Mouse (Mus musculus) kidney, adult 2 months (tissue): ENCODE measurements around the gene Tcn2.

Experiments used
- CTCF ChIP-seq: fragments of 200-500 bp; conservative IDR thresholded peaks from 2 replicates; pipeline ENCODE4 v1.5.1; 2011; ENCODE audit warnings: low read depth, mild to moderate bottlenecking, control low read depth, low read length, moderate library complexity, mixed read lengths; ENCODE audit not compliant: insufficient read depth, insufficient read length
- POLR2A ChIP-seq: fragments of 200-500 bp; IDR thresholded peaks from one replicate; pipeline ENCODE4 v1.6.1; 2011; ENCODE audit warnings: low read depth, low read length, control low read depth

DNA sequence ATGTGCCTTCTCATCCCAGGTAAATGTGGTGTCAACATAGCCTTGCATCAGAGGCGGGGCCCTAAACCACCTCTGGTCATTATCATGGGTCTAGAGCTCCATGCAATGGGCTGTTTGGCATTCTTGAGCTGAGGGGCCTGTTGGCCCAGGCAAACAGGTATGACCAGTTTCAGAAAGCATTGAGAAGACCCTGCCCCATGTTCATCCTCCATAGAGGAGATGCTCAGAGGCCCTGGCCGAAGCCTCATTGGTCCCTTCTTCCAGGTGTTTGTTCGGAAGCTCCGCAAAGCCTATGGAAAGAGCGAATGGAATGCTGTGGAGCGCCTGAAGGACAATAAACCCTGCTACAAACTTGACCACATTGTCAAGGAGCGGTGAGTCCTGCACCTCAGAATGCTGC, 38.4 kb upstream of the Tcn2 start:
- no peak for TF ChIP-seq POLR2A
- no peak for TF ChIP-seq CTCF
